Mouse (Mus musculus): Measurements from ENCODE around the gene Olfr1368.

Gene Olfr1368

GRCm38 (mm10) chr13:21145767-21146166 lies at the start of gene Olfr1368:
Olfr1368 (minus strand) TSS chr13:21145867.
- DNase-seq (ENCODE audit: low read depth, low spot score), result no peak

- DNase-seq (ENCODE audit: low read depth, low spot score), result no peak
Measured at GRCm38 (mm10) chr13:21185521-21185920, 39.9 kb upstream of the Olfr1368 start.

GRCm38 (mm10) chr13:21183661-21184060 lies 38.0 kb upstream of the Olfr1368 start:
- DNase-seq (ENCODE audit: low read depth, low spot score), result no peak

GRCm38 (mm10) chr13:21183066-21183465 lies 37.4 kb upstream of the Olfr1368 start:
- DNase-seq (ENCODE audit: low read depth, low spot score), result no peak

GRCm38 (mm10) chr13:21181996-21182395 lies 36.3 kb upstream of the Olfr1368 start:
- no peak for DNase-seq (ENCODE audit: low read depth, low spot score)

GRCm38 (mm10) chr13:21180551-21181530 lies 35.2 kb upstream of the Olfr1368 start:
- DNase-seq (ENCODE audit: low read depth, low spot score), result peak; percentile 51

- DNase-seq (ENCODE audit: low read depth, low spot score), result peak; percentile 95
Measured at GRCm38 (mm10) chr13:21179724-21180550, 34.3 kb upstream of the Olfr1368 start.

GRCm38 (mm10) chr13:21179367-21179723 lies 33.7 kb upstream of the Olfr1368 start, which contains the start of gene Trim27:
Trim27 (plus strand) TSS chr13:21179445.
- DNase-seq (ENCODE audit: low read depth, low spot score), result no peak

GRCm38 (mm10) chr13:21178364-21178763 lies 32.7 kb upstream of the Olfr1368 start:
- DNase-seq (ENCODE audit: low read depth, low spot score), result no peak

- no peak for DNase-seq (ENCODE audit: low read depth, low spot score)
Measured at GRCm38 (mm10) chr13:21177657-21178056, 32.0 kb upstream of the Olfr1368 start.

- DNase-seq (ENCODE audit: low read depth, low spot score), result no peak
Measured at GRCm38 (mm10) chr13:21176733-21177132, 31.1 kb upstream of the Olfr1368 start.

- DNase-seq (ENCODE audit: low read depth, low spot score), result peak; percentile 95
Measured at GRCm38 (mm10) chr13:21173072-21173471, 27.4 kb upstream of the Olfr1368 start.

- DNase-seq (ENCODE audit: low read depth, low spot score), result peak; percentile 83
Measured at GRCm38 (mm10) chr13:21172241-21173027, 26.8 kb upstream of the Olfr1368 start.

GRCm38 (mm10) chr13:21171600-21172150 lies 26.0 kb upstream of the Olfr1368 start:
- DNase-seq (ENCODE audit: low read depth, low spot score), result peak; percentile 80

- peak; percentile 38 for DNase-seq (ENCODE audit: low read depth, low spot score)
Measured at GRCm38 (mm10) chr13:21171156-21171530, 25.5 kb upstream of the Olfr1368 start.

GRCm38 (mm10) chr13:21170431-21171155 lies 24.9 kb upstream of the Olfr1368 start:
- DNase-seq (ENCODE audit: low read depth, low spot score), result no peak

GRCm38 (mm10) chr13:21169657-21170430 lies 24.2 kb upstream of the Olfr1368 start:
- DNase-seq (ENCODE audit: low read depth, low spot score), result peak; percentile 89

- peak; percentile 32 for DNase-seq (ENCODE audit: low read depth, low spot score)
Measured at GRCm38 (mm10) chr13:21169121-21169656, 23.5 kb upstream of the Olfr1368 start.

GRCm38 (mm10) chr13:21168371-21169011 lies 22.8 kb upstream of the Olfr1368 start:
- peak; percentile 72 for DNase-seq (ENCODE audit: low read depth, low spot score)
